Mouse (Mus musculus) liver, adult 2 months (tissue): ENCODE results near the gene Abhd10.

Experiments
- CTCF ChIP-seq: fragments of 200-500 bp; IDR thresholded peaks from 2 replicates; pipeline ENCODE4 v1.5.1; 2011; ENCODE audit warnings: low read depth, low read length, control low read depth
- POLR2A ChIP-seq: fragments of 200-500 bp; IDR thresholded peaks from 2 replicates; pipeline ENCODE4 v1.6.1; 2011; ENCODE audit warnings: low read length, control low read depth; ENCODE audit not compliant: insufficient read depth; ENCODE audit errors: extremely low read depth

GRCm38 (mm10) chr16:45692851-45693250 is 49.9 kb downstream of the Abhd10 start:
- no peak for TF ChIP-seq CTCF
- no peak for TF ChIP-seq POLR2A
